Mouse (Mus musculus): ENCODE data around the gene Mrpl46.

The Mrpl46 gene

GRCm38 (mm10) chr7:78767929-78768531 lies 15.3 kb downstream of the Mrpl46 start:
- no peak for DNase-seq

GRCm38 (mm10) chr7:78766019-78766683 lies 17.2 kb downstream of the Mrpl46 start:
- peak; percentile 74 to 77 for DNase-seq

GRCm38 (mm10) chr7:78765215-78765631 lies 18.1 kb downstream of the Mrpl46 start:
- no peak for DNase-seq

- no peak for DNase-seq
Measured at GRCm38 (mm10) chr7:78763801-78764200, 19.5 kb downstream of the Mrpl46 start.

- DNase-seq, result no peak
Measured at GRCm38 (mm10) chr7:78754458-78755000, 28.8 kb downstream of the Mrpl46 start.

- DNase-seq, result no peak
Measured at GRCm38 (mm10) chr7:78753752-78754457, 29.4 kb downstream of the Mrpl46 start.

- DNase-seq, result no peak
Measured at GRCm38 (mm10) chr7:78752961-78753360, 30.4 kb downstream of the Mrpl46 start.

- DNase-seq, result no peak
Measured at GRCm38 (mm10) chr7:78743731-78744385, 39.5 kb downstream of the Mrpl46 start.

- no peak for DNase-seq
Measured at GRCm38 (mm10) chr7:78739351-78740000, 43.9 kb downstream of the Mrpl46 start.

GRCm38 (mm10) chr7:78737614-78738210 lies 45.6 kb downstream of the Mrpl46 start, which contains the start of gene Ntrk3:
Ntrk3 (minus strand) TSS chr7:78738012.
- peak in 1 of 2 experiments; percentile 32 for DNase-seq

GRCm38 (mm10) chr7:78737196-78737595 lies 46.1 kb downstream of the Mrpl46 start:
- peak in 1 of 2 experiments; percentile 50 for DNase-seq

GRCm38 (mm10) chr7:78731391-78731790 lies 51.9 kb downstream of the Mrpl46 start:
- DNase-seq, result no peak
